Mouse (Mus musculus) inflammation-experienced regulatory T-cells, adult 6 months (primary cell): ENCODE results near the gene Ccdc120. TPM values are rescaled to one million over a fixed set of nuclear protein-coding genes. Genes with fewer than 3 reads are reported as not detected.
"Not testable (repeated sequence)": the region's sequence is repeated elsewhere in the genome, so short reads cannot be mapped to it uniquely, and the experiment has no call there.

Source experiments
- ATAC-seq: one replicate; pipeline ENCODE4 v1.8.0; 2017
- polyA plus RNA-seq, 3 experiments: library from polyadenylated mRNA; unstranded; fragments of 100-300 nt; shearing (Covaris generic); gene quantifications; one replicate each; pipeline ENCODE4 v1.2.1; 2017

The Ccdc120 gene
- polyA plus RNA-seq, 3 experiments from 2014 or later = 0.59 TPM; not detected in 2

GRCm38 (mm10) chrX:7753627-7754026 is 2.9 kb upstream of the Ccdc120 start:
- ATAC-seq = not testable (repeated sequence)

DNA sequence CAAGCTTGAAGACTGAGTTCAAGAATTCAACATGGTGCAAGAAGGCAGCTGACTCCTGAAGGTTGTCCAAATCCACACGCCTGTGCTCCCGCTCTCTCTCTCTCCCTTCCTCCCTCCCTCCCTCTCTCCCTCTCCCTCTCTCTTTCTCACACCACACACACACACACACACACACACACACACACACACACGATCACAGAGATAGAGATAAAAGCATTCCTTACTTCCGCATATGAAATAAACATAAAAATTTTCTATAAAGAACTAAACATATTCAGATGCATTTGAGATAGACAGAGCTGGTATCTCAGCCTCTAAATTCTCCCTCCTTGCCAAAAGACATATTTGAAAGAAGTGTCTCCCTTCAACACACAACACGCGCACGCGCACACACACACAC is 5.3 kb downstream of the Ccdc120 start:
- no peak for ATAC-seq

DNA sequence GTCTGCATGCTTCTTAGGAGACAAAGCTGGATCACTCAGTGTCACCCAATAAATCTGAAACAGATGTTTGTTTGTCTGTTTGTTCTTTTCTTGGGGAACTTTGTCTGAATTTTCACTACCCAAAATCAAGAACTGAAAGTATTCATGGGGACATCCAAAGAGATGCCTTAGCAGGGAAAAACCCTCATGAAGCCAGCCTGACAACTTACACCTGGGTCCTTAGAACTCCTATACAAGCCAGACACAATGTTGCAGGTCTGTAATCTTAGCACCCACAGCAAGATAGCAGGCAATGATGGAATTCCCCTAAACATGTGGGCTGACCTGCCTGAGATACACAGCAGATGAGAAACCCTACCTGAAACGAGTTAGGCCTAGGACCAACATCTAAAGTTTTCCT is 5.8 kb downstream of the Ccdc120 start:
- no peak for ATAC-seq

DNA sequence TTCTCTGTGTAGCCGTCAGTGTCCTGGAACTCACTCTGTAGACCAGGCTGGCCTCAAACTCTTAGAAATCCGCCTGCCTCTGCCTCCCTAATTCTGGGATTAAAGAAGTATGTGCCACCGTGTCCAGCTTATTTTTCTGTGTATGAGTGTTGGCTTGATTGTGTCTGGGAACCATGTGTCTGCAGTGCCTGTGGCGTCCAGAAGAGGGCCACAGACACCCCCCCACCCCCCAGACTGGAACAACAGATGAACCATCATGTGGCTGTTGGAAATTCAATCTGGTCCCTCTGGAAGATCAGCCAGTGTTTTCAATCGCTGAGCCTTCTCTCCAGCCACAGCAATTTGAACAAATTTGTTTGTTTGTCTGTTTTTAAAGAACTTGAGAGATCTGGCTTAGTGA is 7.2 kb downstream of the Ccdc120 start:
- ATAC-seq = no peak

DNA sequence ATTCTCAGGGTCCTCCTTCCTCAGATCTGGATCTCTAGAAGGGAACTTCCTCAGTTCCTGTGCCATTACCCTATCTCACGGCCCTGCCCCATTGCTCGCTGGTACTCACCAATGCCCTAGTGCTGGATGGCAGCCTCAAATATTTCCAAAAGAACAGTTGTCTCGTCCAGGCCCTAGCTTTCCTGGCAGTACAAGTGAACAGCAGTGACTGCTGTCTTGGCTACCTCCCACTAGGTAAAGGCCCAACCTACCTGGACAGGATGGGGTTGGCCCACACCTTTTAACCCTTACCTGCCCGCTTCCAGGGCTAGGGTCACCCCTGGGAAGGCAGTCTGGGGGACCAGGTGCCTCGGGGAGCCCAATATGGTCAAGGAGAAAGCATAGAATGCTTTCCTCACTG is 9.6 kb downstream of the Ccdc120 start:
- no peak for ATAC-seq

DNA sequence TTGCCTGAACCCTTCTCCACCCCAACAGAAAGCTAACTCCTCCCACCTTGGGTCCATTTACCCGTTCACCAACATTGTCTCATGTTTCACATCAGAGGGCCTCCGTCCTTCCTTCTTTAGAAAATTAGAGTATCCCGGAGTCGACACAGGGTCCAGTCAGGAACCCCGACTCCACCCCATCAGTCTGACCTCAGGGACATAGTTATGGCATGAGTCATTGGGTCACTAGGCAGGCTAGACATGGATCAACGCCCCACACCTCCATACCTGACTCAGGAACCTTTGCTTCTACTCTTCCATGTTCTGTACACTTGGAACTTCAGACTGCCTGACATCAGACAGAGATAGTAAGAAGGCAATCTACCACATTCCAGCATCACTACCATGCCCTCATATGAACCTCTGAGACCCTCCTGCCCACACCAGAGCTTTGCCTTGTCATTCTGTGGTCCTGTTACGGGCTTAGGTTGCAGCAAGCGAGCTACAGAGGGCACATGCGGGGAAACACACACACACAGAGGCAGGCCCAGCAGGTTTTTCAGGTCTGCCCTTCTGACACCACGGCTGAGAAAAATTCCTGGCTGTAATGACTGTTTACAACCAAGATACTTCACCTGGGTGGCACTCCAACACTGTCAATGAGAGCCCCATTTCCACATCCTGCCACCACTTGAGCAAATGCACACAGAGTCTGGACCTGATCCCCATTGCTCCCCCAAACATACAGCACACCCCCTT is 10.5 kb downstream of the Ccdc120 start:
- ATAC-seq = no peak

GRCm38 (mm10) chrX:7739336-7740081 is 11.2 kb downstream of the Ccdc120 start:
- no peak for ATAC-seq

- peak; percentile 90 for ATAC-seq
Observed at GRCm38 (mm10) chrX:7733571-7734156, 17.0 kb downstream of the Ccdc120 start.

- no peak for ATAC-seq
Observed at GRCm38 (mm10) chrX:7728922-7729265, 21.8 kb downstream of the Ccdc120 start.

GRCm38 (mm10) chrX:7728215-7728921 is 22.3 kb downstream of the Ccdc120 start, which contains the start of gene Praf2:
Gene Praf2 (plus strand): TSS chrX:7728439.
- ATAC-seq = peak; percentile 98

GRCm38 (mm10) chrX:7727176-7727575 is 23.5 kb downstream of the Ccdc120 start:
- ATAC-seq = no peak

- ATAC-seq = no peak
Observed at GRCm38 (mm10) chrX:7725841-7726240, 24.9 kb downstream of the Ccdc120 start.

- no peak for ATAC-seq
Observed at GRCm38 (mm10) chrX:7724135-7724534, 26.6 kb downstream of the Ccdc120 start.

- ATAC-seq = no peak
Observed at GRCm38 (mm10) chrX:7722691-7723090, 28.0 kb downstream of the Ccdc120 start.

DNA sequence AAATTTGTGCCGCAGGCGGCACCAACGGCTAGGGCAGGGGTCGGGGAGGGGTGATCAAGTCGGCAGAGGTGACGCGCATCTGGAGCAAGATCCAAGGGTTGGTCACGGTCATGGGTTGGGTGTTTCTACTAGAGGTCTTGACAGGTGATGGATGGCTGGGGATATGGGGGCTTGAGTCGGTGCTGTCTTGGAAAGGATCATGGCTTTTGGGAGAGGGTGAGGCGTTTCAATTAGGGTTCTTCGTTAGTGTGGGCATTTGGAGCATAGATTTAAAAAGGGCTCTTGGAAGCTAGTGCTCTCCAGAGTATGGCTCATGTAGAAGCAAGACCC is 28.5 kb downstream of the Ccdc120 start:
- no peak for ATAC-seq

GRCm38 (mm10) chrX:7721514-7722281 is 29.0 kb downstream of the Ccdc120 start, which contains the start of gene Gm45208:
Gene Gm45208 (plus strand): TSS chrX:7722245.
- peak; percentile 95 for ATAC-seq

- not testable (repeated sequence) for ATAC-seq
Observed at GRCm38 (mm10) chrX:7716058-7716457, 34.6 kb downstream of the Ccdc120 start.

- peak; percentile 95 for ATAC-seq
Observed at GRCm38 (mm10) chrX:7714135-7714899, 36.4 kb downstream of the Ccdc120 start, which contains the start of gene Wdr45. Gene Wdr45 (plus strand): TSS chrX:7714333.

DNA sequence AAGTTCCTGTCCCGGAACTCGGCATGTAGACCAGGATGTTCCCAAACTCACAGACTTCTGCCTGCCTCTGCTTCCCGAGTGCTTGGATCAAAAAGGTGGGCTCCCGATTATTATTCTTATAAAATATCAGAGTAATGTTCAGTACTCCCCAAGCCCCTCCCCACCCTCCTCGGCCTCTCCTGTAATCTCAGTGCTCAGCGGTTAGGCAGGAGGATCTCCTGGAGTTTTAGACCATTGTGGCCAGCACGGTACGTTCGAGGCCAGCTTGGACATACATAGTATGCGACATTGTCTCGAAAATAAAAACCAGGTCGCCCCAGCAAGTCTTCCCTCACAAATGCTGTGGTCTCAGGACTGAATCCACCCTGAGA is 37.0 kb downstream of the Ccdc120 start:
- ATAC-seq = not testable (repeated sequence)

DNA sequence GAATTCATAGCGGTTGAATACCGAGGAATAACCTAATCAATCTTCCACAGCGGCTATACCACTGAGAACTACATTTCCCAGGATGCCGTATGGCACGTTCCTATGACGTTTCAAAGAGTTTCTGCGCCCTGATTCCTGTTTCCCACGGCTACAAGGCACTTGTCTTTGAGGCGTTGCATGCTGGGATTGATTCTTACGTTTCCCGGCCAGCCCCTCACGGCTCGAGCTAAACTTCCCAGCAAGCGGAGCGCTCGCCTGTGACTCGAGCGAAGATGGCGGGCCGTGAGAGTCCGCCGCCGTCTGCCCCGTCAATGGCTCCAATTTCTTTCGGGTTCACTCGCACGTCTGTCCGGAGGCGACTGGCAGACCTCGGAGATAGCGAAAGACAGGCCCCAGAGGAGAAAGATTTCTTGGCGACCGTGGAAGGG is 53.7 kb downstream of the Ccdc120 start, which contains the start of gene Gpkow:
Gene Gpkow (plus strand): TSS at position 178 of the 428 bp plus-strand sequence.
- ATAC-seq = peak; percentile 97

GRCm38 (mm10) chrX:7696520-7696919 is 54.2 kb downstream of the Ccdc120 start:
- no peak for ATAC-seq
